Mouse (Mus musculus) intestine, postnatal 0 days (tissue): Measurements from ENCODE around the gene Ifnar1. TPM values are rescaled to one million over a fixed set of nuclear protein-coding genes. Genes with fewer than 3 reads are reported as not detected.

ENCODE experiments used
- ATAC-seq: fragments of 200-750 bp; cut with Nextera tagmentation; 2 replicates; pipeline ENCODE4 v1.8.0; 2017; ENCODE audit warnings: mild to moderate bottlenecking, moderate TSS enrichment, moderate library complexity
- H3K27ac ChIP-seq: fragments of 300-500 bp; sonication (generic); 2 replicates; pipeline ENCODE4 v1.5.1; 2014; ENCODE audit warnings: mild to moderate bottlenecking, low read depth, low read length, moderate library complexity
- H3K27me3 ChIP-seq: fragments of 300-500 bp; sonication (generic); replicated peaks from 2 replicates; pipeline ENCODE4 v1.6.1; 2014; ENCODE audit warnings: low read length, mixed read lengths; ENCODE audit not compliant: control insufficient read depth, insufficient read depth
- H3K36me3 ChIP-seq: fragments of 300-500 bp; sonication (generic); 2 replicates; pipeline ENCODE4 v1.6.1; 2014; ENCODE audit warnings: mild to moderate bottlenecking, moderate library complexity; ENCODE audit not compliant: control insufficient read depth, insufficient read depth
- H3K4me1 ChIP-seq: fragments of 300-500 bp; sonication (generic); replicated peaks from 2 replicates; pipeline ENCODE4 v1.6.1; 2014; ENCODE audit warnings: antibody characterized with exemption, low read length, mixed read lengths; ENCODE audit not compliant: control insufficient read depth, insufficient read depth
- H3K4me2 ChIP-seq: fragments of 300-500 bp; sonication (generic); replicated peaks from 2 replicates; pipeline ENCODE4 v1.6.1; 2014; ENCODE audit warnings: low read depth, mild to moderate bottlenecking, moderate library complexity
- H3K4me3 ChIP-seq: fragments of 300-500 bp; sonication (generic); 2 replicates; pipeline ENCODE4 v1.5.1; 2014; ENCODE audit warnings: low read depth, low read length
- H3K9ac ChIP-seq: fragments of 300-500 bp; sonication (generic); 2 replicates; pipeline ENCODE4 v1.6.1; 2014; ENCODE audit warnings: mild to moderate bottlenecking, low read depth, low read length
- H3K9me3 ChIP-seq: fragments of 300-500 bp; sonication (generic); 2 replicates; pipeline ENCODE4 v1.6.1; 2016; ENCODE audit warnings: mixed run types; ENCODE audit not compliant: control insufficient read depth
- CTCF ChIP-seq: sonication (generic); IDR thresholded peaks from 2 replicates; pipeline ENCODE4 v1.5.1; 2016; ENCODE audit warnings: low read depth, mild to moderate bottlenecking, control low read depth, antibody characterized with exemption, moderate library complexity
- WGBS: fragments of 180-500 bp; shearing (Covaris S2); extraction: QIAGEN DNeasy Blood & Tissue Kit; methylation state at CpG from one replicate; pipeline ENCODE4 v1.1.7; 2014; 5-methylcytosine and 5-hydroxymethylcytosine counted together
- polyA plus RNA-seq: library from polyadenylated mRNA; unstranded; fragments of >200 nt; fragmentation: Nextera tagmentation; extraction: Ambion mirVana; gene quantifications from 2 replicates; pipeline ENCODE4 v1.2.1, GENCODE M21; 2015

The Ifnar1 gene
- polyA plus RNA-seq, 1 experiment from 2014 or later: 18.2 TPM

DNA sequence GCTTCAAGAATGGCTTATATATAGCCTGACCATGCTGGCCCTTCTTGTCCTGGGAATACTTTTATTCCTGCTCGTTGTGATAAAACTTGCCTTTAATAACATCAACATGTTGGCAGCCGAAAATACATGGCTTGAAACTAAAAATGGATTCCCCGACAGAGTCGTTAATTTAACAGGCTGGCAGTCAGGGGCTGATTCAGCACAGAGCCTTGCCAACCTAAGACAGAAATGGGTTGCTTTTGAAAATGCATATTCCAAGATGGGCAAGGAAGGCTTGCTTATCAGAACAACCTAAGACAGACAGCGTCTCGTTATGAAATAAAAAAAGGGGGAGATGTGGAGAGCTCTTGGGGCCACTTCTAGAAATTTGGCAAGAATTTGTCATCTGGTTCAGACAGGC, 46.8 kb downstream of the Ifnar1 start:
- peaks cover 5% of the 10 kb centered on the region; the same call in 1 of the 2 replicates for H3K4me1 ChIP-seq
- no peak for TF ChIP-seq CTCF
- H3K4me2 ChIP-seq: no peak overlapping the region
- no peak for ATAC-seq
- 57% methylated on average over 6 of the region's 6 CpGs for WGBS
- H3K9me3 ChIP-seq: no peaks in the 10 kb centered on the region
- no peaks in the 10 kb centered on the region for H3K27me3 ChIP-seq
- no peak overlapping the region for H3K9ac ChIP-seq
- H3K27ac ChIP-seq: no peak overlapping the region
- no peaks in the 10 kb centered on the region for H3K36me3 ChIP-seq
- H3K4me3 ChIP-seq: no peak overlapping the region

- Histone ChIP-seq H3K27me3 (no peaks in the 10 kb centered on the region), H3K9me3 (no peaks in the 10 kb centered on the region), H3K4me2 (no peak overlapping the region), H3K4me3 (no peak overlapping the region), H3K27ac (no peak overlapping the region), H3K36me3 (no peaks in the 10 kb centered on the region), H3K9ac (no peak overlapping the region), H3K4me1 (peaks cover 5% of the 10 kb centered on the region; the same call in 1 of the 2 replicates)
- no peak for TF ChIP-seq CTCF
- WGBS: 14% methylated on average over 2 of the region's 2 CpGs
- ATAC-seq: no peak
These were observed 47.4 kb downstream of the Ifnar1 start for GRCm38 (mm10) chr16:91532429-91532828.

- ATAC-seq: no peak
- Histone ChIP-seq H3K9ac (no peak overlapping the region), H3K27ac (no peak overlapping the region), H3K9me3 (no peaks in the 10 kb centered on the region), H3K4me1 (peaks cover 5% of the 10 kb centered on the region; the same call in 1 of the 2 replicates), H3K4me3 (no peak overlapping the region), H3K27me3 (no peaks in the 10 kb centered on the region), H3K4me2 (0 out of 2 replicates have a peak overlapping the region, but pooled peaks have one; percentile 0), H3K36me3 (no peaks in the 10 kb centered on the region)
- no peak for TF ChIP-seq CTCF
- 47% methylated on average over 23 of the region's 23 CpGs for WGBS
These were observed 48.3 kb downstream of the Ifnar1 start for GRCm38 (mm10) chr16:91533097-91534001.

GRCm38 (mm10) chr16:91534477-91534876, 49.4 kb downstream of the Ifnar1 start:
- TF ChIP-seq CTCF: no peak
- Histone ChIP-seq H3K4me2 (no peak overlapping the region), H3K27ac (no peak overlapping the region), H3K4me3 (no peak overlapping the region), H3K27me3 (no peaks in the 10 kb centered on the region), H3K9ac (no peak overlapping the region), H3K9me3 (no peaks in the 10 kb centered on the region), H3K4me1 (peaks cover 5% of the 10 kb centered on the region; the same call in 1 of the 2 replicates), H3K36me3 (no peaks in the 10 kb centered on the region)
- peak; percentile 94 for ATAC-seq
- WGBS: 55% methylated on average over 13 of the region's 13 CpGs

DNA sequence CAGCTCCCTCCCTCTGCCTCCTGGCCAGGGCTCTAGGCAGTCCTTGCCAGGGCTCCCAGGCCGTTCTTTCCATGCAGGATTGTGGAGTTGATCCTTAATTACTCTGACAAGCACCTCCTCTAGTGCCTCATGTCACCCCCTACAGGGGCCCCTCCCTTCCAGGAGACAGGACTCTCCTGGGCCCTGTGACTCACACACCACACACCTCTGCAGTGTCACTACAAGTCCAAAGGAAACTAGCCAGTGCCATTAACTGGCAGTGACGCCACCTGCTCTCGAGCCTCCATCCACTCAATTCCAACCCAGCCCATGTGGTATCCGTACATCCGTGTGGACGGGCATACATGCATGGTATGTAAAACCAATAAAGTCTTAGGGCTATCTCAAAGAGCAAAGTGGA, 49.9 kb downstream of the Ifnar1 start:
- H3K9ac ChIP-seq: no peak overlapping the region
- WGBS: 54% methylated on average over 6 of the region's 6 CpGs
- no peaks in the 10 kb centered on the region for H3K27me3 ChIP-seq
- H3K9me3 ChIP-seq: no peaks in the 10 kb centered on the region
- peaks cover 5% of the 10 kb centered on the region; the same call in 1 of the 2 replicates for H3K4me1 ChIP-seq
- no peak for TF ChIP-seq CTCF
- no peak overlapping the region for H3K4me2 ChIP-seq
- no peak overlapping the region for H3K4me3 ChIP-seq
- H3K36me3 ChIP-seq: no peaks in the 10 kb centered on the region
- ATAC-seq: peak; percentile 80
- no peak overlapping the region for H3K27ac ChIP-seq

- H3K27ac ChIP-seq: no peak overlapping the region
- no peaks in the 10 kb centered on the region for H3K27me3 ChIP-seq
- H3K9me3 ChIP-seq: no peaks in the 10 kb centered on the region
- H3K4me3 ChIP-seq: no peak overlapping the region
- no peak overlapping the region for H3K4me2 ChIP-seq
- peaks cover 6% of the 10 kb centered on the region; the same call in 1 of the 2 replicates for H3K4me1 ChIP-seq
- no peak overlapping the region for H3K9ac ChIP-seq
- H3K36me3 ChIP-seq: no peaks in the 10 kb centered on the region
- no peak for TF ChIP-seq CTCF
- 64% methylated on average over 6 of the region's 6 CpGs for WGBS
- peak; percentile 34 for ATAC-seq
These were observed 51.3 kb downstream of the Ifnar1 start for GRCm38 (mm10) chr16:91536372-91536771.
